ENCODE assay signal across 8 mouse cellular contexts in the genomic region with DNA sequence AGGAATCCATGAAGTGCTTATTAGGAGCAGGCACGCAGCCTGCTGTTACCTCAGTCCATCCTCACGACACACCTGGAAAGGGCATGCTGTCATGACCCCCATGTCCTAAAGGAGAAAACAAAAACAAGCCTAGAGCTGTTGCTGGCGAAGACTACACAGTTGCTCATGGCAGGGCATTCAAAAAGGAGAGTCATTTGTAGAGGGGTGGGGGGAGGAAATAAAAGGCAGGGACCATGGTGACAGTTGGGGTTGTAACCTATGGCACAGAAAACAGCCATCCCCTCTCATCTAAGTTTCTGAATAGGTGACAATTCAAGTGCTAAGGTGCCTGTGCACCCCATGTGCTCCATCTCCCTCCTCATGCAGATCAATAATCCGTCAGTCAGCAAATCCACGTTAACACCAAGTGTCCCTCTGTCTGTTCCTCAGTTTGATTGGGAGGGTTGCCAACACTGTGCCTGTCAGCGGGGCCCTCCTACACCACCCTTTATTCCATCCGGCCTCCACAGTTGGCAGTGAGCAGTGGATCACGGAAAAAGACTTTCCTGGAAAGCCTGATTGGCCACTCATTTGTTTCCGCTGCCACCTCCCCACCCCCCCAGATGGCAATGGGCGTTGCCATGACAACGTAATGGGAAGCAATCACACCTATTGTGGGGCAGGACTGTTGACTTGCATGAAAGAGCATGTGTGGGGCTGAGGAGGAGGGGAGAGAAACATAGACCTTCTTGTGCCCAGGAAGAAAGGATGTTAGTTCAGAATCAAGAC.
DNase-seq lines count a peak whose midpoint lies in the region; ATAC-seq and TF ChIP-seq lines count a peak whose summit lies in the region.

No protein-coding gene starts in this region.

- H3K4me3 ChIP-seq in embryonic facial prominence, embryonic 12.5 days = no peak overlapping the region
- H3K4me3 ChIP-seq in midbrain, embryonic 13.5 days (replicated peaks) = no peak overlapping the region
- no peak overlapping the region for H3K4me3 ChIP-seq in intestine, postnatal 0 days (ENCODE audit: low read depth, low read length)

- no peak overlapping the region for H3K27ac ChIP-seq in embryonic facial prominence, embryonic 12.5 days
- peak overlapping the region; percentile 83 for H3K27ac ChIP-seq in midbrain, embryonic 13.5 days
- H3K27ac ChIP-seq in intestine, postnatal 0 days (ENCODE audit: low read depth, low read length) = no peak overlapping the region

- no peaks in the 10 kb centered on the region for H3K27me3 ChIP-seq in embryonic facial prominence, embryonic 12.5 days
- no peaks in the 10 kb centered on the region for H3K27me3 ChIP-seq in midbrain, embryonic 13.5 days
- H3K27me3 ChIP-seq in intestine, postnatal 0 days (replicated peaks; ENCODE audit: control insufficient read depth, insufficient read depth, low read length) = no peaks in the 10 kb centered on the region

- H3K4me2 ChIP-seq in embryonic facial prominence, embryonic 12.5 days (replicated peaks) = peak overlapping the region; percentile 28; the same call in 1 of the 2 replicates
- H3K4me2 ChIP-seq in midbrain, embryonic 13.5 days (replicated peaks) = peak overlapping the region; percentile 43
- no peak overlapping the region for H3K4me2 ChIP-seq in intestine, postnatal 0 days (replicated peaks; ENCODE audit: low read depth)

- DNase-seq in brain, embryonic 14.5 days (ENCODE audit: low read depth) = peak; percentile 98
- DNase-seq in layer of hippocampus, adult 11-12 months (ENCODE audit: low spot score) = peak; percentile 75
- no peak for DNase-seq in urinary bladder, postnatal 36 days (ENCODE audit: low spot score in 2 of 2)
- DNase-seq in adrenal gland, adult 8-10 months = no peak
- DNase-seq in adrenal gland, postnatal 25 days = no peak

- no peak for TF ChIP-seq POLR2A in brain, embryonic 14.5 days (IDR thresholded peaks at IDR 0.05; ENCODE audit: borderline replicate concordance, extremely low read depth, insufficient read depth, insufficient read length, poor library complexity, severe bottlenecking)

- no peak overlapping the region for H3K9ac ChIP-seq in embryonic facial prominence, embryonic 12.5 days
- H3K9ac ChIP-seq in midbrain, embryonic 13.5 days (replicated peaks) = no peak overlapping the region
- H3K9ac ChIP-seq in intestine, postnatal 0 days (ENCODE audit: low read depth, low read length) = no peak overlapping the region

- 17% methylated on average over 11 of the region's 11 CpGs for WGBS in embryonic facial prominence, embryonic 12.5 days
- 12% methylated on average over 11 of the region's 11 CpGs for WGBS in midbrain, embryonic 13.5 days
- WGBS in intestine, postnatal 0 days = 30% methylated on average over 11 of the region's 11 CpGs

- H3K4me1 ChIP-seq in embryonic facial prominence, embryonic 12.5 days = peaks cover 13% of the 10 kb centered on the region
- H3K4me1 ChIP-seq in midbrain, embryonic 13.5 days (replicated peaks) = peaks cover 51% of the 10 kb centered on the region
- H3K4me1 ChIP-seq in intestine, postnatal 0 days (replicated peaks; ENCODE audit: control insufficient read depth, insufficient read depth, low read length) = no peaks in the 10 kb centered on the region

- ATAC-seq in embryonic facial prominence, embryonic 12.5 days (ENCODE audit: insufficient number of reproducible peaks, insufficient read depth, low FRiP score, low TSS enrichment) = no peak
- peak; percentile 88 for ATAC-seq in midbrain, embryonic 13.5 days
- ATAC-seq in intestine, postnatal 0 days = no peak

- no peaks in the 10 kb centered on the region for H3K36me3 ChIP-seq in embryonic facial prominence, embryonic 12.5 days
- no peaks in the 10 kb centered on the region for H3K36me3 ChIP-seq in midbrain, embryonic 13.5 days
- H3K36me3 ChIP-seq in intestine, postnatal 0 days (ENCODE audit: control insufficient read depth, insufficient read depth) = no peaks in the 10 kb centered on the region

- TF ChIP-seq CTCF in brain, embryonic 14.5 days (IDR thresholded peaks at IDR 0.05; ENCODE audit: borderline replicate concordance, extremely low read depth, insufficient read depth, insufficient read length) = no peak
- TF ChIP-seq CTCF in intestine, postnatal 0 days (IDR thresholded peaks at IDR 0.05; ENCODE audit: low read depth) = no peak

- H3K9me3 ChIP-seq in embryonic facial prominence, embryonic 12.5 days = no peaks in the 10 kb centered on the region
- no peaks in the 10 kb centered on the region for H3K9me3 ChIP-seq in midbrain, embryonic 13.5 days
- no peaks in the 10 kb centered on the region for H3K9me3 ChIP-seq in intestine, postnatal 0 days (ENCODE audit: control insufficient read depth)

Comparison
In these comparisons a context has a peak if more than half of its experiments do, and no peak if none do; other contexts are left out.
1. DNase-seq: peak in brain, embryonic 14.5 days (single experiment) and layer of hippocampus, adult 11-12 months (single experiment); none in urinary bladder, postnatal 36 days (0 of 2), adrenal gland, adult 8-10 months (single experiment) and adrenal gland, postnatal 25 days (single experiment).